Mouse (Mus musculus) left cerebral cortex, postnatal 36 days (tissue): ENCODE results near the gene Samd4. TPM values are rescaled to one million over a fixed set of nuclear protein-coding genes. Genes with fewer than 3 reads are reported as not detected.

Experiments
- DNase-seq, 2 experiments: peaks; one replicate each; pipeline ENCODE4 v3.0.0; 2021 to 2022; ENCODE audit warnings: low spot score in 2 of 2, mixed read lengths in 1 of 2
- intact Hi-C: fragments of 180-260 bp; cut with DNase I; formaldehyde crosslinking; loops from one replicate; pipeline ENCODE4 v1.15.1; 2025
- total RNA-seq, 2 experiments: library from RNA; stranded (reverse); gene quantifications; 2 replicates each; pipeline ENCODE4 v1.2.3; 2021

Samd4 gene
- total RNA-seq, 2 experiments from 2014 or later, result 25.8 to 27.2 TPM

- DNase-seq, result peak; percentile 53 to 69
- intact Hi-C loops, result no loop called here
Observed at GRCm38 (mm10) chr14:46898626-46899025, 16.0 kb downstream of the Samd4 start.

DNA sequence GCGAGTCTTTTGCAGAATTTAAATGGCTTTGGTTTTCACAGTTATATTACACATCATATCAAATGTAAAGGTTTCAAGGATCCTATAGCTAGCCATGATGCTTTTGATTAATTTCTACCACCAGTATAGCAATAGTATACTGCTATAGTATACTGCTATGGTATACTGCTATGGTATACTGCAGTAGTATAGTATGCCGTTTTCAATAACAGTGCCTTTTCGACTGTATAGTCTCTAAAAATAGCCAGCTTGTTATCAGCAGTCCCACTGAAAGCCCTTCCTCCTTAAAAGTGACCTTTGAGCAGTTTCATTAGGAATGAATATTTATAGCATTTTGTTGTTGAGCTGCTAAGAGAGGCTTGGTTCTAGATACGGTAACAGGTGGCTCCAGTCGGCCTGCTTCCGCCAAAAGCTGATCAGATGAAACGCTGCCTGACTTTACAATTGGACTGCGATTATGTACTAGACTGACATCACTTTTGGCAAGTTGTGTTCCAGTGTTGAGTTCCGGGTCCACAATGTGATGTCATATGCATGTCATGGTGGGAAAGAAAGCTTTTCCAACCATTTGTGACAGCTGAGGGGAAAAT, 19.9 kb downstream of the Samd4 start:
- intact Hi-C loops, result no loop called here

GRCm38 (mm10) chr14:46904276-46904675, 21.6 kb downstream of the Samd4 start:
- intact Hi-C loops, result no loop called here
- DNase-seq, result no peak

More for the DNA sequence above, 19.9 kb downstream of the Samd4 start:
- DNase-seq, result no peak

DNA sequence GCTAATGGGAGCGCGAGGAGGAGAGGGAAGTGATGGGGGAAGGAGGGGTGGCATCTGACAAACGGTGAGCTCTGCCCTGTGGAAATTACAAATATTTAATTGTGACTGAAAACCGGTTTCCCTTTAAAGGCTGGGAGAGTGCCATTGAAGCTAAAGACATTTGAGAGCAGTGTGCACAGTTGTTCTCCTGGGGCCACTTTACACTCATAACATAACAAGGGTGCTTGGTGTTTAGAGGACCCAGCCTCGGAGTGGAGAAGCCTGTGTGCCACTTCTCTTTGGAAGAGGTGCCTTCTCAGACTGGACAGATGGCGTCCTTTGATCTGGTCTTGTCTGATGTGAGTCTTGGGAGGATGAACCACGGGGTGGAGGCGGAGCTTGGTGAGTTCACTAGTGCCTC, 26.2 kb downstream of the Samd4 start:
- no peak for DNase-seq
- intact Hi-C loops, result no loop called here

GRCm38 (mm10) chr14:46912496-46912895, 29.8 kb downstream of the Samd4 start:
- DNase-seq, result no peak
- intact Hi-C loops, result no loop called here

DNA sequence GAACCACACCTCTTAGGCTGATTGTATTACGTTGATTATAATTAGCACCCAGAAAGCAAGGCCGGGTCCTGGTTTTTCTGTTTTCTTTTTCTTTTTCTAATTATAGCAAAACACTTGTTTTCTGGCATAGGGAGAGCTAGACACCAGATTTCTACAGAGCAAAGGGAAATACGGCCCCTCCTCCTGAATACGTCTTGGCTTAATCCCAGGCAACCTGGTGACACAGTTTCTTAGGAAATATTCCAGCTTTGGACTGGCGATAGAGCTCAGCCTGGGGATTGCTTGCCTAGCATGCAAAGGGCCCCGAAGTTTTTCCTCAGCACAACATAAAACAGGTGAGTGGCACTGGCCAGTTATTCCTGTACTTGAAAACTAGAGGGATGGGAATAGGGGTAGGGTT, 31.7 kb downstream of the Samd4 start:
- no peak for DNase-seq
- intact Hi-C loops, result no loop called here

DNA sequence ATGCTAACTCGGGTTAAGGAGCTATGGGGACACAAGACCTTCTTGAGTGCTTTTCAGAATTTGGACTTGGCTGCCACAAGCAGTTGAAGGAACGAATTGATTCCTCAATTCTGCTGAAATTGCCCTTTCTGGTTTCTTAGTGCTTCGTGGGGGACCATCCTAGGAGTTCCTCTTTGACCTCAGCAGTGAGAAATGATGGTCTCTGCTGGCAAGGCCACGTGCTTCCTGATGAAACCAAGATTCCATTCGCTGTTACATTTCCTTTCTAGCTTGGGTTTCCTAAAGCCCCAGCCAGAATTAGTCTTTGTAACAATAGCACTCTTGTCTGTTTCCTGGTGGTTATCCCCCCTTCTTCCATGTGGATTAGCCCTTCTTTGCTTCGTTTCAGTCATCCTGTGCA, 32.9 kb downstream of the Samd4 start:
- intact Hi-C loops, result no loop called here
- no peak for DNase-seq

GRCm38 (mm10) chr14:46916581-46916980, 33.9 kb downstream of the Samd4 start:
- intact Hi-C loops, result no loop called here
- no peak for DNase-seq

DNA sequence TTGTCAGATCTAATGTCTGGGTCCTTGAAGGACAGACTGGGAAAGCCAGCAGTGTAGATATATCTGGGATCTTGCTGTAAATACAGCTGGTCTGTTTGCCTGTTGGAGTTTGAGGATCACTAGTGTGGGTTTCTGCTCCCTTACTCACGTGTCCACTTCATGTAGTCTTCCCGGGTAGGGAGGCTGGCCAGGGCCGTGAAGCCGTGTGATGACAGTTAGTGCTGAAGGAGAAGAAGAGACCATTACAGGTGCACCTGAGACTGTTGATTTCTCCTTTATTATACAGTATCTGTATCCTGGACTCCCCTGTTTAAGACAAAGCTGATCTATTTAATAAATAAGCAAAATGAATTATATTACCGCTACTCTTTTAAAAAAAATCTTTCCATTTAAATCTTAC, 34.5 kb downstream of the Samd4 start:
- DNase-seq, result no peak
- intact Hi-C loops, result no loop called here

- no peak for DNase-seq
- intact Hi-C loops, result no loop called here
Observed at GRCm38 (mm10) chr14:46917581-46917980, 34.9 kb downstream of the Samd4 start.

DNA sequence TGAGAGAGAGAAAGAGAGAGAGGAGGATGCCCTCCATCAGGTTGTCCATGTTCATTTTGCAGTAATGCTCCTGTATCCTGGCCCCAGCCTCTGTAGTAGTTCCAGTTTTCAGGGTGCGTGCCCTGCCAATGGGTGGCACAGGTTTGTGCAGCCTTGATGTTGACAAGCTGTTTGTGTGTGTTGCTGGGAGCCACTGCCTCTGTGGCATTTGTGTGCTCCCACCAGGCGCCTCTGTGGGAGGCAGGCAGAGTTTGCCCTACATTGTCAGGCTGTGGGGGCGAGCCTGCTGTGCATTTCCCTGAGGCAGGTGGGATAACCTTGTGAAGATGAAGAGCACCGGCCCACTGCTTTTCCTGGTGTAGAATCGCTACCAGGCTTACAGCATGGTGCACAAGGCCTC, 37.8 kb downstream of the Samd4 start:
- no peak for DNase-seq

DNA sequence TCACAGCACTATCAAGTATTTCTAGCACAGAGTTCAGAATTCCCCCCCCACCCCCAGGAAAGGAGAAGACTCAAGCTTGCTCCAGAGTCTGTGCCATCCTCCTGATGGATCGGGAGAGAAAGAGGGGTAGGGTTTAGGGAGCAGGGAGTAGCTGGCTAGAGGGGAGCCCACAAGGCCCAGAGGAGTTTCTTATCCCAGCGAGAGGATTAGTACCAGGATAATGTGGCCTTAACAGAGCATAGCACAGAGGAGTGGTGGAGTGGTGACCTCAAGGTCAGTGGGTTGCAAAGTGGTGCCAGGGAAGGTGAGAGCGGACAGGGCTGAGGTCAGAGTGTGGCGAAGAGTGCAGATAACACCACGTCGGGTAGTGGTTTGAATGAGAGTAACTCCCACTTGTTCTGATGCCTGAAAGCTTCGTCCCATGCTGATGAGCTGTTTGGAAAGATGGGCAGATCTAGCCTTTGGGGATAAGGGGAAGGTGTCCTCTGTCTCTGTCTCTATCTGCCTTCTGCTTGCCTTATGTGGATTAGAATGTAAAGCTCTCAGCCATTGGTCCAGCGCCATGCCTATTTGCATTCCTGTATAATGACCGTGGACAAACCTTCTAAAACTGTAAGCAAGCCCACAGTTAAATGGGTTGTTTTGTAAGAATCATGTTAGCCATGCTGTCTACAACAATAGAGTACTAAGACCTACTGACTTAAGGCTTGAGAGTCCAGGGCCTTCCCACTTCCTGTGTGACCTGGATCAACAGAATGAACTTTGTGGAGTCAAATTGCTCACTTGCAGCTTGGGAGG, 38.7 kb downstream of the Samd4 start:
- intact Hi-C loops, result no loop called here

More for the DNA sequence above, 37.8 kb downstream of the Samd4 start:
- intact Hi-C loops, result no loop called here

DNA sequence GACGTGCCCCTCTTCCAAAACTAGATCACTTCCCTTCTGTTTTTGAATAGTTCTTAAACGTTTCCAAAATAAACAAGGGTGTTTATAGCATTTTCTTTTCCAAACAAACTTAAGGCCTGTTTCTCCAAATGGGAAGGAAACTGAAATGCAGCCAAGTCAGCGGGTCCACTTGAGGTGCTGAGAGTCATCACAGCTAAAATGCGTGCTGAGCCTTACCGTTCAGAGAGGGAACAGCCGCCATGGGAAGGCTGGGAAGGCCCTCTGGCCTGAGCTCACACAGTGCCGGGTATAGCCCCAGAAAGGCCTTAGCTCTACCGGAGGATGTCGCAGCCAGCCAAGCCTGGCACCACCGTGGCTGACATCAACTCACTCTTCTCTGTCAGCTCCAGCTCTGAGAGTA, 41.3 kb downstream of the Samd4 start:
- no peak for DNase-seq

More for the DNA sequence above, 38.7 kb downstream of the Samd4 start:
- no peak for DNase-seq

GRCm38 (mm10) chr14:46924422-46924821, 41.8 kb downstream of the Samd4 start:
- intact Hi-C loops, result no loop called here

More for the DNA sequence above, 41.3 kb downstream of the Samd4 start:
- intact Hi-C loops, result no loop called here

DNA sequence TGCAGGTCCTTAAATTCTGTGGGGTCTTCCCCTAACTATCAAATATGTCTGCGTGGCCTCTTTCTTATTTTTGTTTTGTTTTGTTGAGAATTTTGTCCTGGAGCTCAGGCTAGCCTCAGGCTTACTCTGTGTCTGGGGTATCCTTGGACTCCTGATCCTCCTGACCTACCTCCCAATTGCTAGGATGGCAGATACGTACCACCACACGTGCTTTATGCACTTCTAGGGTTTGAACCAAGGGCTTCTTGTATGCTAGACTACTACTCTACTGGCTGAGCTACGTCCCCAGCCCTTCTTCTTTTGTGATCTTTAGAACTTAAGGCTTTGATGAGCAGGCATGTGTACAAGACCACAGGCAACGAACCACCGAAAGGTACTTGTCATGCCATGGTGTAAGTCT, 45.9 kb downstream of the Samd4 start:
- no peak for DNase-seq

More at GRCm38 (mm10) chr14:46924422-46924821, 41.8 kb downstream of the Samd4 start:
- DNase-seq, result no peak

DNA sequence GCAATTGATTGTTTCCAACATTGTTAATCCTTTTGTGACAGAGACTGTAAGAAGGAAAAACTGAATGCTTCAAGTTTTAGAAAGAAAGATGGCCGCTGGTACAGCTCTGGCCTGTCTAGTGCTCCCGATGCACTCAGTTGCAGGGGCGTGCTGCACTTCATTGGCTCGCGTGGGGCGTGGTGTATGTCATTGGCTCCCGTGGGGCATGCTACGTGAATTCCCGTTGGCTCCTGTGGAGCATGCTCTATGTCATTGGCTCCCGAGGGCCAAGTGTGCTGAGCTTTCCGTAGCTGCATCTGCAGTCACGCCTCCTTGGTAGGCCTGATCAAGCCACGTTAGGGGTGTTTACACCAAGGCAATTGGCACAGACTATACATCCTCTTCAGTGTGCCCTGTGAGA, 49.5 kb downstream of the Samd4 start:
- intact Hi-C loops, result no loop called here

More for the DNA sequence above, 45.9 kb downstream of the Samd4 start:
- intact Hi-C loops, result no loop called here

DNA sequence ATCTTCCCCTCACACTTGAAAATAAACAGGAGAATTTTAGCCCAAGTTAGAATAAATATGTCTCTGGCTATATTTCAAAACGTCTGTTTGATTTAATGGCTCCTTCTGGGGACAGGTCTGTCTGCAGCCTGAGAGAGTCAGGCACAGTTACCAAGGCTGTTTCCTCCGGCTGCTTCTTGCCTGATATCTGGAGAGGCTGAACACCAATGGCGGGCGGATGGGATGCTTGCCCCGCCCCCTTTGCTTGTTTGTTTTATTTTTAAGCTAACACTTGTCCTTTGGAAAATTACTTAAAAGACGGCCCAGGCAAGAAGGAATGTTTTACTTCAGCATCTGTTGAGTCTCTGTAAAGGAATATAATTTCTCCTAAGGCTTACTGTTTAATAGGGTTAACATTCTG, 50.1 kb downstream of the Samd4 start:
- DNase-seq, result no peak
- intact Hi-C loops, result no loop called here

More for the DNA sequence above, 49.5 kb downstream of the Samd4 start:
- no peak for DNase-seq

DNA sequence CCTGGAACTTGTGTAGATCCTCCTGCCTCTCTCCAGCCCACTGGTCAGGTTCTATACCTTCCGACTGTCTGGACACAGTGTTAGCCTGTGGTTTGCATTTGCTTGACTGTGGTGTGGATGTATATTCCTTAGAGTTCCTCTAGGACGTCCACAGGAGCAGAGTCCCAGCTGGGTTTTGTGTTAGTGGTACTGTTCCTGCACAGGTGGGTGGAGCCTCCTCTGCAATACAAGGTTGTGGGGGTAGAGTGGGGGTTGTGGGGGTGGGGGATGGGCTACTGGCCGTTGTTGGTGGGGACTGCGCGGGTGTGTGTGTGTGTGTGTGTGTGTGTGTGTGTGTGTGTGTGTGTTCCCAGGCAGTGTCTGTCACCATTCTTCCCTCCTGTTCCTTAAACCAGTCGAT, 58.4 kb downstream of the Samd4 start:
- intact Hi-C loops, result no loop called here
- no peak for DNase-seq

DNA sequence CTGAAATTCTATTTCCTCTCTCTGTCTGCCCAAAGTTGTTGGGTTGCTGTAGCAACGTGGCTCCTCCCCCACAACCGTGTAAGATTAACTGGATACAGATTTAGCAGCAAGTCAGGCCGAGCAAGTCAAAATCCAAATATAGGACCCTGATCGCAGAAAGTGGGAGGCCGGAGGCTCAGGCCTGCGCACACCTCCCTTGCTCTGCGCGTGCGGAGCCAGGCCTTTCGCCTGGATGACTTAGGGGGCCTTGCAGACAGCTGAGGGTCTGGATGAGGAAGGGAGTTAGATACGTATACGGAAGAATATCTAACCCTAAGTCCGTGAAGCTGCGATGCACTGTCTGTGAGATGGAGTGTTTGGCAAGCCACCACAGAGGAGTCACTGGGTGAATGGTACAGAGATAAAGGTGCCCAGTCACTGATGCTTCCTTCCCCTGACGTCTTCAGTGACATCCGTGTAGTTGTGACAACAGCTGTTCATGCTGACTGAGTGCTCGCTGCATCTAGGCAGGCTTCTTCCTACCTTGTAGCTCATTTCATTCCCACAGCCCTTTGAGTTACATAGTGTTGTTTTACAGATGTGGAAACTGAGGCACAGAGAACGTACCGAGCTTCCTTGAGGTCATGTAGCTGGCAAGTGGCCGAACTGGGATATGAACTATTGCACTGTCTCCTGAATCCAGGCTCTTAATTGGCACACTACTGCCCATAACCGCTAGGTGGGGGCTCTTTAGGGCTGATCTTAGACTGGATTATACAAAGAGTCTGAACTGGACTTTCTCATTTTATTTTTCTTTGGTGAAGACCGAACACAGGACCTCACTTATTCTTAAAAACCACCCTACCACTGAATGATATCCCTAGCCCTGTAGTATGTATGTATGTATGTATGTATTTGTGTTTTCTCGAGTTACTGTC, 59.5 kb downstream of the Samd4 start:
- intact Hi-C loops, result no loop called here

GRCm38 (mm10) chr14:46944411-46944810, 61.8 kb downstream of the Samd4 start:
- DNase-seq, result no peak
- intact Hi-C loops, result no loop called here

More for the DNA sequence above, 59.5 kb downstream of the Samd4 start:
- peak; percentile 57 to 69 for DNase-seq
